Mouse (Mus musculus) stomach, postnatal 0 days (tissue): ENCODE results near the gene Lnpep. TPM values are rescaled to one million over a fixed set of nuclear protein-coding genes. Genes with fewer than 3 reads are reported as not detected.

ENCODE experiments used
- ATAC-seq: fragments of 200-750 bp; cut with Nextera tagmentation; 2 replicates; pipeline ENCODE4 v1.8.0; 2017; ENCODE audit not compliant: low FRiP score, low TSS enrichment
- DNase-seq: peaks from one replicate; pipeline ENCODE4 v3.0.0-alpha.2; 2016; ENCODE audit warnings: low spot score
- H3K27ac ChIP-seq: fragments of 300-500 bp; sonication (generic); replicated peaks from 2 replicates; pipeline ENCODE4 v1.5.1; 2014; ENCODE audit warnings: mild to moderate bottlenecking, control low read depth
- H3K27me3 ChIP-seq: fragments of 300-500 bp; sonication (generic); 2 replicates; pipeline ENCODE4 v1.6.1; 2014; ENCODE audit warnings: low read length; ENCODE audit not compliant: control insufficient read depth, insufficient read depth
- H3K36me3 ChIP-seq: fragments of 300-500 bp; sonication (generic); 2 replicates; pipeline ENCODE4 v1.6.1; 2014; ENCODE audit warnings: low read length, mixed read lengths; ENCODE audit not compliant: control insufficient read depth, insufficient read depth
- H3K4me1 ChIP-seq: fragments of 300-500 bp; sonication (generic); replicated peaks from 2 replicates; pipeline ENCODE4 v1.6.1; 2014; ENCODE audit warnings: antibody characterized with exemption; ENCODE audit not compliant: control insufficient read depth, insufficient read depth
- H3K4me2 ChIP-seq: fragments of 300-500 bp; sonication (generic); replicated peaks from 2 replicates; pipeline ENCODE4 v1.6.1; 2014; ENCODE audit warnings: low read depth, mild to moderate bottlenecking, control low read depth, moderate library complexity
- H3K4me3 ChIP-seq: fragments of 300-500 bp; sonication (generic); 2 replicates; pipeline ENCODE4 v1.5.1; 2014; ENCODE audit warnings: low read depth, low read length, control low read depth
- H3K9ac ChIP-seq: fragments of 300-500 bp; sonication (generic); 2 replicates; pipeline ENCODE4 v1.6.1; 2014; ENCODE audit warnings: mild to moderate bottlenecking, low read length, control low read depth, mixed read lengths
- H3K9me3 ChIP-seq: fragments of 300-500 bp; sonication (generic); 2 replicates; pipeline ENCODE4 v1.6.1; 2016; ENCODE audit warnings: low read length; ENCODE audit not compliant: control insufficient read depth
- CTCF ChIP-seq: IDR thresholded peaks from 2 replicates; pipeline ENCODE4 v1.5.1; 2016; ENCODE audit warnings: antibody characterized with exemption, low read depth, mild to moderate bottlenecking, moderate library complexity
- EP300 ChIP-seq: optimal IDR thresholded peaks from 2 replicates; pipeline ENCODE3; 2016; ENCODE audit warnings: antibody characterized with exemption
- WGBS: fragments of 180-500 bp; shearing (Covaris S2); extraction: QIAGEN DNeasy Blood & Tissue Kit; methylation state at CpG from one replicate; pipeline ENCODE4 v1.1.7; 2014; 5-methylcytosine and 5-hydroxymethylcytosine counted together
- polyA plus RNA-seq: library from polyadenylated mRNA; unstranded; fragments of >200 nt; fragmentation: Nextera tagmentation; extraction: Ambion mirVana; gene quantifications from 2 replicates; pipeline ENCODE4 v1.2.1, GENCODE M21; 2015

The Lnpep gene
- polyA plus RNA-seq, 1 experiment from 2014 or later, result 5.0 TPM

GRCm38 (mm10) chr17:17602786-17603185 is 22.1 kb downstream of the Lnpep start:
- no peaks in the 10 kb centered on the region for H3K36me3 ChIP-seq
- H3K4me1 ChIP-seq, result peaks cover 3% of the 10 kb centered on the region; the same call in 1 of the 2 replicates
- TF ChIP-seq CTCF (no peak), EP300 (no peak)
- no peak overlapping the region for H3K27ac ChIP-seq
- H3K4me2 ChIP-seq, result no peak overlapping the region
- DNase-seq (no peak), ATAC-seq (no peak)
- no peak overlapping the region for H3K9ac ChIP-seq
- H3K27me3 ChIP-seq, result no peaks in the 10 kb centered on the region
- no peak overlapping the region for H3K4me3 ChIP-seq
- H3K9me3 ChIP-seq, result no peaks in the 10 kb centered on the region

- Histone ChIP-seq H3K4me1 (peaks cover 3% of the 10 kb centered on the region; the same call in 1 of the 2 replicates), H3K27me3 (no peaks in the 10 kb centered on the region), H3K4me2 (no peak overlapping the region), H3K27ac (peak overlapping the region; percentile 30; the same call in 1 of the 2 replicates), H3K4me3 (no peak overlapping the region), H3K36me3 (no peaks in the 10 kb centered on the region), H3K9ac (no peak overlapping the region), H3K9me3 (no peaks in the 10 kb centered on the region)
- DNase-seq (no peak), ATAC-seq (no peak)
- WGBS, result 33% methylated on average over 4 of the region's 4 CpGs
- TF ChIP-seq CTCF (no peak), EP300 (no peak)
Observed at GRCm38 (mm10) chr17:17602330-17602729, 22.5 kb downstream of the Lnpep start.

- TF ChIP-seq EP300 (no peak), CTCF (no peak)
- no peaks in the 10 kb centered on the region for H3K9me3 ChIP-seq
- no peaks in the 10 kb centered on the region for H3K27me3 ChIP-seq
- H3K4me3 ChIP-seq, result no peak overlapping the region
- no peak for ATAC-seq
- H3K36me3 ChIP-seq, result no peaks in the 10 kb centered on the region
- H3K27ac ChIP-seq, result 0 out of 2 replicates have a peak overlapping the region, but pooled peaks have one; percentile 50
- no peak overlapping the region for H3K4me2 ChIP-seq
- peak; percentile 74 for DNase-seq
- H3K4me1 ChIP-seq, result peaks cover 3% of the 10 kb centered on the region; the same call in 1 of the 2 replicates
- WGBS, result 6% methylated on average over 3 of the region's 3 CpGs
- H3K9ac ChIP-seq, result no peak overlapping the region
Observed at GRCm38 (mm10) chr17:17600804-17601252, 24.0 kb downstream of the Lnpep start.

GRCm38 (mm10) chr17:17600001-17600400 is 24.8 kb downstream of the Lnpep start:
- WGBS, result 68% methylated on average over 1 of the region's 1 CpGs
- Histone ChIP-seq H3K36me3 (no peaks in the 10 kb centered on the region), H3K4me1 (peaks cover 3% of the 10 kb centered on the region; the same call in 1 of the 2 replicates), H3K27me3 (no peaks in the 10 kb centered on the region), H3K9me3 (no peaks in the 10 kb centered on the region), H3K4me3 (no peak overlapping the region), H3K27ac (no peak overlapping the region), H3K9ac (no peak overlapping the region), H3K4me2 (no peak overlapping the region)
- ATAC-seq, result no peak
- TF ChIP-seq CTCF, result no peak
- no peak for TF ChIP-seq EP300
- DNase-seq, result no peak

- H3K9me3 ChIP-seq, result no peaks in the 10 kb centered on the region
- no peaks in the 10 kb centered on the region for H3K36me3 ChIP-seq
- no peak for ATAC-seq
- no peak overlapping the region for H3K9ac ChIP-seq
- H3K27ac ChIP-seq, result no peak overlapping the region
- H3K4me3 ChIP-seq, result no peak overlapping the region
- H3K4me2 ChIP-seq, result no peak overlapping the region
- WGBS, result 74% methylated on average over 2 of the region's 2 CpGs
- no peak for DNase-seq
- H3K27me3 ChIP-seq, result no peaks in the 10 kb centered on the region
- peaks cover 3% of the 10 kb centered on the region; the same call in 1 of the 2 replicates for H3K4me1 ChIP-seq
- TF ChIP-seq EP300 (no peak), CTCF (no peak)
Observed at GRCm38 (mm10) chr17:17598355-17598754, 26.5 kb downstream of the Lnpep start.

- DNase-seq (no peak), ATAC-seq (peak; percentile 51; the same call in 1 of the 2 replicates)
- TF ChIP-seq EP300, result no peak
- no peak for TF ChIP-seq CTCF
- Histone ChIP-seq H3K4me2 (no peak overlapping the region), H3K36me3 (no peaks in the 10 kb centered on the region), H3K9me3 (no peaks in the 10 kb centered on the region), H3K4me3 (no peak overlapping the region), H3K4me1 (no peaks in the 10 kb centered on the region), H3K9ac (no peak overlapping the region), H3K27ac (no peak overlapping the region), H3K27me3 (no peaks in the 10 kb centered on the region)
- 38% methylated on average over 1 of the region's 1 CpGs for WGBS
Observed at GRCm38 (mm10) chr17:17592926-17593325, 31.9 kb downstream of the Lnpep start.
